Mouse (Mus musculus) T-helper 17 cell (primary cell): Measurements from ENCODE around the gene Smad3.

Experiments
- in situ Hi-C, 2 experiments: fragments of 300-600 bp; cut with MboI, MseI; formaldehyde crosslinking; loops; 1 replicate in 1 of 2; 2 replicates in 1 of 2; pipeline ENCODE4 v1.15.1; 2025; ENCODE audit warnings: high pct_unique_total_duplicates in 2 of 2

Smad3 gene

DNA sequence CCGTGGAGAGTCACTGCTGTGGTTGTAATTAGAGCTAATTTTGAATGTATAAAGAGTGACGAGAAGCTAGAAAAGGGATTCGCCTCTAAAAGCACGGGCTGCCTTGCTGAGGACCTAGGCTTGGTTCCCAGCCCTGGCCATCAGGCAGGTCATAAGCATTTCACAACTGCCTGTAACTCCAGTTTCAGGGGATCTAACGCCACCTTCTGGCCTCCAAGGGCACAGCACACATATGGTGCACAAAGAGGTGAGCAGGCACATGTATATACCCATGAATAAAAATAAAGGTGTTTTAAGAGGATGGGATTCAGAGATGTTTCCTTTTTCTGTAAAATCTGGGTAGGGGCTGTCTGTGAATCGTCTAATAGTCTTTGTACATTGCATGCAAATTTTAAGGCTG, 147.6 kb downstream of the Smad3 start:
- in situ Hi-C loops = no loop called here

DNA sequence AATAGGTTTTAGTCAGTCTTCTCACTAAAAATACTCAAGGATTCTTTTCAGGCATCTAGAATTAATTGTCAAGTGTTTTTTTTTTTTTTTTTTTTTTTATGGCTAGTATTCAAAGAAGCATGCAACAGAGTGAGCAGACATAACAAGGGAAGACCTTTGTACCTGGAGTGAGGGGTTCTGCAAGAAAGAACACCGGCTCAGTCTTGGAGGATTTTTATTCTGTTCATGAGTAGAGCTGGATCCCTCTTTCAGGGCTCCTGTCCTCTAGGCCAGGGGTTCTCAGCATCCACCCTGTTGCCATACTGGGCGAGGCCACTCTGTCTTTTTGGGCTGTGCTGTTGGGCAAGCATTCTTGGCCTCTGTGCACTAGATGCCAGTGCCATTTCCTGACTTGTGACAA, 148.0 kb downstream of the Smad3 start:
- in situ Hi-C loops = loop anchor here in 1 of 2 experiments (10.0 kb wide), 1 partner anchor 1265 kb away; the partner anchor contains the start of gene Anp32a

DNA sequence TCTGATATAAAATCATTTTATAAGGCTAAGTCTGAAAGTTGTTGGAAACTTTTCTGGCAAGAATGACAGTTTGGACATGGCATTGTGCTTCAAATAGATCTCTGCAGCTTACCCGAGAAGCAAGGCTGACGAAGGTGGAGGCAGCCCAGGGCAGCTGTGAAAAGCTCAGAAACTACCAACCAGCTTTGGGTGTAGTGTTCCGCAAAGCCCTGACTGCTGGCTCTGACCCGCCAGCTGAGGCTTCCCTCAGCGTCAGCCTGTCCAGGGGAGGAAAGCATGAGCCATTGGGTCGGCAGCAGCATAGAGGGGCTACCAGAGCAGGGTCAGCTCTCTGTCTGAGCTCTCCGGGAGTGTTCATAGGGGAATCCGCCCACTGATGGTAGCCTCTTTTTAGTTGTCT, 148.5 kb downstream of the Smad3 start:
- in situ Hi-C loops = loop anchor here in 1 of 2 experiments (10.0 kb wide), 1 partner anchor 1264 kb away; the partner anchor contains the start of gene Anp32a

DNA sequence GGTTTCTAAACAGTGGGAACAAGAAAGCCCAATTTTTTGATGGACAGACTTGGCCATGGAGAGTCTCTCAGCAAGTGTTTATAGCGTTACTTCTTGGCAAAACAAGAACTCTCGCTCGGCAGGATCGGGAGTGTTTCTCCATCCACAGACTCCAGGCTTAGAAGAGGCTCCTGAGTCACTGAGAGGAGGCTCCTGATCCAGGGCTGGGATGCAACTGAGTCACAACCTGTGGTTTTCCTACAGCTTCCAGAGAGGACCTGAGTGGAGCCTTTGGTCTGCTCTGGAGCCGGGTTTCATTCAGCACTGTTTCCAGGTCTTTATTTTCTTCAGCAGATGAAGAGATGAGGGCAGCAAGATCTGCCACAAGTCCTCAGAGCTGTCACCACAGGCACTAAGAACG, 149.8 kb downstream of the Smad3 start:
- in situ Hi-C loops = loop anchor here in 1 of 2 experiments (10.0 kb wide), 1 partner anchor 1263 kb away; the partner anchor contains the start of gene Anp32a

DNA sequence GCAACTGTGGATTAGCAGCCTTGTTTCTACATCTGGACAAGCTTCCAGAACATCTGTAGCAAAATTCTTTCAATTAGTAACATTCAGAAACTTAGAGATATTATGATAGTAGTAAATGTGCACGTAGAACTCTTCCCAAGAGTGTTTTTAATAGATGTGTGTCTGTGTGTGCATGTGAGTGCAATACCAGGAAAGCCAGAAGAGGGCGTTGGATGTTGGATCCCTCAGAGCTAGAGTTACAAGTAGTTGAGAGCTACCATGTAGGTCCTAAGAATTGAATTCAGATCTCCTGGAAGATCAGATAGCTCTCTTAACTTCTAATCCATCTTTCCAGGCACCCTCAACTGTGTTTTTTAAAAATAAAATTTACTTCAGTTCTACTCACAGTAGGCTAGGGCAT, 151.2 kb downstream of the Smad3 start:
- in situ Hi-C loops = loop anchor here in 1 of 2 experiments (10.0 kb wide), 1 partner anchor 1262 kb away; the partner anchor contains the start of gene Anp32a

DNA sequence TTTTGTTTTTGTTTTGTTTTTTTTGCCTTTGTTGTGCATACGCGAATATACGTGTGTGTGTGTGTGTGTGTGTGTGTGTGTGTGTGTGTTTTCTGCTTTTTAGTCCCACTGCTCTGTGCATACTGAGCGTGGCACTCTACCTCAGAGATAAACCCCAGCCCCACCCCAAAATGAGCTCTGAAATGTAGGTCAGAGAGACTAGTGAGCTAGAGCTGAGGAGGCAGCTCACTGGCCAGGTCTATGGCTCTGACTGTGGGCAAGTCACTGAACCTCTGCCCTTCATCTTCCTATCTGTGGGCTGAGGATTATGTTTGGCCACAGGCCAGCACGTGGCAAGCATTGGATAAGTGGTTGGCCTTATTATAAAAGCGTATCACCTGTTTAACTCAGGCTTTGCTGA, 153.9 kb downstream of the Smad3 start:
- in situ Hi-C loops = loop anchor here in 1 of 2 experiments (10.0 kb wide), 1 partner anchor 1259 kb away; the partner anchor contains the start of gene Anp32a

DNA sequence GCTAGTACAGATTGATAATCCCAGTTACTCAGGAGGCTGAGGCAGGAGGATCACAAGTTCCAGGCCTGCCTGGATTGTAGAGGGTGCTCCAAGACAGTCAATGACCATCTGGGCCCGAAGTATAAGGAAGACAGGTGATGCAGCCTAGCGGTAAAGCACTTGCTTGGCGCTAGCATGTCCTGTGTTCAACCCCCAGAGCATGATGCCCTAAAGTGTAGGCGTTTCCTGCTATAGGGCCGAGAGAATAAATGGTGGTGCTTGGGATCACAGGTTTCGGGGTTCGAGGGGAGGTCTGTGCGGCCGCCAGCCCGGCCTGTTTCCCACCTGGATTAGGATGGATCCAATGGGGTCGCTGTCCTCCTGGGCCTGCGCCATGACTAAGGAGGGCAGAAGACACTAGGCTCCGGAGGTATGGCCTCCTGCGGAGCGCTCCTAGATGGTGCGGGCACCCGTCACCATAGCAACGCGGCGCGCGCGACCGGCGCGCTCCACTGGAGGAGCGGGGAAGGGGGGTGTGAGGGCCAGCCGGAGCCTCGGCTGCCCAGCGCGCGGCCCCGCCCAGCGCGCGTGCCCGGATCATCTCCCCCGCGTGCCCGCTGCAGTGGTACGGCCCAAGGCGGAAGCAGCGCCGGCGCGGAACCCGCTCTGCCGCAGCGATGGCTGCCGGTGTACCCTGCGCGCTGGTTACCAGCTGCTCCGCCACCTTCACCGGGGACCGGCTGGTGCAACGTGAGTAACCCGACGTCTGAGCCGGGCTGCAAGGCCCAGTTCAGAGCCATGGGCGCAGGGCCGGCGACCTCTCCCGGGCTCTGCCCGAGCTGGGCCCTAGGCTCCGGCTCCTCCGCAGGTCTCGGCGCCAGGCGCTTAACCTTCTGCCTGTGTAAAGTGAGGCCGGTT, 155.5 kb downstream of the Smad3 start, which contains the start of the genes Iqch and Aagab:
Iqch (minus strand) TSS at position 451 of the 897 bp plus-strand sequence.
Aagab (plus strand) TSS at position 618 of the 897 bp plus-strand sequence.
- in situ Hi-C loops = loop anchor here in 1 of 2 experiments (10.0 kb wide), 1 partner anchor 1257 kb away; the partner anchor contains the start of gene Anp32a
